Mouse (Mus musculus): ENCODE results near the gene Lmx1a. TPM values are rescaled to one million over a fixed set of nuclear protein-coding genes. Genes with fewer than 3 reads are reported as not detected.
A peak's percentile ranks its signal among the peaks of the same experiment; 100 is the strongest.

Gene Lmx1a
- under 1 TPM; 0.24 to 0.74 TPM for total RNA-seq (2021)
- long read RNA-seq, experiment 1: 0 reads
- long read RNA-seq, experiment 2: 0 reads

GRCm38 (mm10) chr1:167689232-167689261 lies at the start of gene Lmx1a:
Gene Lmx1a (plus strand): TSS chr1:167689237.
- intact Hi-C loops (cut with DNase I; ENCODE audit: low total_unique reads): no loop called here
- no peak for DNase-seq

- peak; percentile 92 for DNase-seq
- intact Hi-C loops (cut with DNase I; ENCODE audit: low total_unique reads): no loop called here
Observed at GRCm38 (mm10) chr1:167644866-167645537, 44.0 kb upstream of the Lmx1a start.

GRCm38 (mm10) chr1:167648670-167649069 lies 40.4 kb upstream of the Lmx1a start:
- intact Hi-C loops (cut with DNase I; ENCODE audit: low total_unique reads): no loop called here
- no peak for DNase-seq

GRCm38 (mm10) chr1:167649122-167649633 lies 39.9 kb upstream of the Lmx1a start:
- intact Hi-C loops (cut with DNase I; ENCODE audit: low total_unique reads): no loop called here
- DNase-seq: no peak

GRCm38 (mm10) chr1:167652336-167652735 lies 36.7 kb upstream of the Lmx1a start:
- intact Hi-C loops (cut with DNase I; ENCODE audit: low total_unique reads): no loop called here
- no peak for DNase-seq

GRCm38 (mm10) chr1:167659065-167659464 lies 30.0 kb upstream of the Lmx1a start:
- intact Hi-C loops (cut with DNase I; ENCODE audit: low total_unique reads): no loop called here
- no peak for DNase-seq

GRCm38 (mm10) chr1:167660521-167661101 lies 28.4 kb upstream of the Lmx1a start:
- DNase-seq: peak; percentile 77
- intact Hi-C loops (cut with DNase I; ENCODE audit: low total_unique reads): no loop called here

- intact Hi-C loops (cut with DNase I; ENCODE audit: low total_unique reads): no loop called here
- peak; percentile 62 for DNase-seq
Observed at GRCm38 (mm10) chr1:167661123-167661522, 27.9 kb upstream of the Lmx1a start.

- DNase-seq: no peak
- intact Hi-C loops (cut with DNase I; ENCODE audit: low total_unique reads): no loop called here
Observed at GRCm38 (mm10) chr1:167663136-167663535, 25.9 kb upstream of the Lmx1a start.

- intact Hi-C loops (cut with DNase I; ENCODE audit: low total_unique reads): no loop called here
- peak; percentile 57 for DNase-seq
Observed at GRCm38 (mm10) chr1:167669796-167670195, 19.2 kb upstream of the Lmx1a start.

- peak; percentile 54 for DNase-seq
- intact Hi-C loops (cut with DNase I; ENCODE audit: low total_unique reads): no loop called here
Observed at GRCm38 (mm10) chr1:167672433-167672987, 16.5 kb upstream of the Lmx1a start.

- intact Hi-C loops (cut with DNase I; ENCODE audit: low total_unique reads): no loop called here
- no peak for DNase-seq
Observed at GRCm38 (mm10) chr1:167679061-167679460, 10.0 kb upstream of the Lmx1a start.

- no peak for DNase-seq
- intact Hi-C loops (cut with DNase I; ENCODE audit: low total_unique reads): no loop called here
Observed at GRCm38 (mm10) chr1:167688001-167688346, 1.1 kb upstream of the Lmx1a start.

GRCm38 (mm10) chr1:167688347-167689231 lies 448 bp upstream of the Lmx1a start:
- peak; percentile 63 for DNase-seq
- intact Hi-C loops (cut with DNase I; ENCODE audit: low total_unique reads): no loop called here

GRCm38 (mm10) chr1:167689262-167690137 lies 463 bp downstream of the Lmx1a start:
- intact Hi-C loops (cut with DNase I; ENCODE audit: low total_unique reads): no loop called here
- no peak for DNase-seq

GRCm38 (mm10) chr1:167690138-167690710 lies 1.2 kb downstream of the Lmx1a start:
- intact Hi-C loops (cut with DNase I; ENCODE audit: low total_unique reads): no loop called here
- DNase-seq: no peak

GRCm38 (mm10) chr1:167690716-167691550 lies 1.9 kb downstream of the Lmx1a start:
- DNase-seq: no peak
- intact Hi-C loops (cut with DNase I; ENCODE audit: low total_unique reads): no loop called here

- no peak for DNase-seq
- intact Hi-C loops (cut with DNase I; ENCODE audit: low total_unique reads): no loop called here
Observed at GRCm38 (mm10) chr1:167691911-167692682, 3.1 kb downstream of the Lmx1a start.

All from gastrocnemius, postnatal 14 days (tissue).